Comparison of ENCODE assay signal across 9 mouse cellular contexts in the genomic region with DNA sequence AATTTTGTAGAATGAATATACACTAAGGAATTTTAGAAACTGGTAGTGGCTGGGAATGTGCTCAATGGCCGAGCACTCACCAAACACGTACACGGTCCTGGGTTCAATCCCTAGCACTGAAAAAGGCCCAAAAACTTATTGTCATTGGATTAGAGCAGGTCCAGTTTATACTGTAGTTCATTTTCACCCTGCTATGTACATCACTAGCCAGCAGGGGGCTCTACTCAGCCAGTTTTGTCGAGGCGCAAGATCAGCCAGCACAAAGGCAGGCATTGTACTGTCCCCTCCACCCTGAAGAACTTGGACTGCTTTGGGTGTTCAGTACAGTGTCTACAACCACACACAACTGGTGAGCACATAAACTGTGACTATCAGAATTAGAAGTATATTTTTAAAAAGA. TPM values are rescaled to one million over a fixed set of nuclear protein-coding genes. Genes with fewer than 3 reads are reported as not detected.
DNase-seq lines count a peak whose midpoint lies in the region; TF ChIP-seq lines count a peak whose summit lies in the region.
"Had no signal": no experiment of that assay in that cellular context is flagged by ENCODE, and none has a peak within 500 bp of the region (broad histone marks: within the 10 kb centered on the region; RNA-seq: fewer than 3 reads in every experiment).

No protein-coding gene starts in this region.

- peak; percentile 90 for TF ChIP-seq CTCF in heart, adult 2 months (IDR thresholded peaks at IDR 0.05)

- no peak overlapping the region for H3K4me3 ChIP-seq in heart, adult 2 months
- H3K4me3 ChIP-seq: megakaryocyte, embryonic 14.5 days had no signal

- TF ChIP-seq EP300 in heart, adult 2 months (IDR thresholded peaks at IDR 0.05; ENCODE audit: insufficient read depth, low read depth, low read length) = peak; percentile 69; the same call in 1 of the 2 replicates

- no peaks in the 10 kb centered on the region for H3K79me2 ChIP-seq in heart, adult 2 months (replicated peaks; ENCODE audit: control insufficient read depth, insufficient read depth, low read length)

- H3K4me1 ChIP-seq in heart, adult 2 months (ENCODE audit: control insufficient read depth, insufficient read depth, low read length) = no peaks in the 10 kb centered on the region
- H3K4me1 ChIP-seq: megakaryocyte, embryonic 14.5 days had no signal

- H3K27me3 ChIP-seq in heart, adult 2 months (ENCODE audit: control insufficient read depth, insufficient read depth, low read length) = no peaks in the 10 kb centered on the region; the same call in 1 of the 2 replicates

- intact Hi-C loops in heart, adult 2 months (cut with DNase I) = loop anchor here (1.0 to 2.0 kb wide), 3 partner anchors 41 to 337 kb away; no protein-coding TSS in a partner anchor
- intact Hi-C loops in heart, postnatal 25 days (cut with DNase I) = loop anchor here (1.0 to 5.0 kb wide), 2 partner anchors 102 to 338 kb away; no protein-coding TSS in a partner anchor
- intact Hi-C loops in heart, postnatal 36 days (cut with DNase I) = loop anchor here (1.0 to 2.0 kb wide), 2 partner anchors 102 to 337 kb away; no protein-coding TSS in a partner anchor

- 3% methylated on average over 5 of the region's 5 CpGs for WGBS in heart, adult 2 months

- H3K36me3 ChIP-seq in heart, adult 2 months (ENCODE audit: control insufficient read depth, insufficient read depth, low read length) = no peaks in the 10 kb centered on the region

- no peak for TF ChIP-seq POLR2A in heart, adult 2 months (IDR thresholded peaks at IDR 0.05; ENCODE audit: insufficient read depth, low read depth, low read length)

- H3K27ac ChIP-seq in heart, adult 2 months = no peak overlapping the region

- DNase-seq in heart, adult 2 months = peak; percentile 39 to 58
- no peak for DNase-seq in heart, postnatal 25 days (ENCODE audit: low spot score)
- DNase-seq in adrenal gland, postnatal 14 days = peak; percentile 77
- peak; percentile 63 for DNase-seq in embryo, embryonic 11.5 days (ENCODE audit: low read depth, low spot score)
- DNase-seq in heart, postnatal 36 days = peak; percentile 57 to 68
- peak; percentile 62 to 87 for DNase-seq in layer of hippocampus, adult 18-20 months (ENCODE audit: low spot score in 2 of 2)
- peak; percentile 72 for DNase-seq in lung, postnatal 14 days
- peak; percentile 76 for DNase-seq in right cerebral cortex, adult 18-20 months

- H3K9ac ChIP-seq in heart, adult 2 months (ENCODE audit: low read depth, low read length) = no peak overlapping the region

RNA-seq across cellular contexts. Expression of a gene that starts 6.8 kb away (rescaled TPM):
- total RNA-seq in heart, adult 2 months (2021) = under 1 TPM; 0.11 to 0.26 TPM
- polyA plus RNA-seq in heart, adult 2 months (2012; rRNA removed) = 0.20 and 0.66 TPM in 2 replicates
- total RNA-seq in heart, postnatal 25 days (2021) = under 1 TPM; 0.06 to 0.29 TPM
- 3.3 and 3.8 TPM in 2 replicates for total RNA-seq in adrenal gland, postnatal 14 days (2021)
- under 1 TPM in 1 of 2 experiments, not detected in 1; 0.03 TPM for total RNA-seq in heart, postnatal 36 days (2021)
- 100 to 1,000 TPM; 171 to 175 TPM for total RNA-seq in layer of hippocampus, adult 18-20 months (2021)

RNA-seq across cellular contexts. Expression of a gene that starts 53.8 kb away (rescaled TPM):
- total RNA-seq in heart, adult 2 months (2021) = 1 to 10 TPM; 1.9 to 2.0 TPM
- 3.8 and 4.2 TPM in 2 replicates for polyA plus RNA-seq in heart, adult 2 months (2012; rRNA removed)
- total RNA-seq in heart, postnatal 25 days (2021) = 1 to 10 TPM; 1.9 to 2.8 TPM
- total RNA-seq in adrenal gland, postnatal 14 days (2021) = 2.1 and 2.5 TPM in 2 replicates
- 1 to 10 TPM; 3.1 to 3.7 TPM for total RNA-seq in heart, postnatal 36 days (2021)
- total RNA-seq in layer of hippocampus, adult 18-20 months (2021) = 10 to 100 TPM; 28.7 to 29.7 TPM

RNA-seq across cellular contexts. Expression of a gene that starts 53.8 kb away (rescaled TPM):
- total RNA-seq in heart, adult 2 months (2021) = under 1 TPM; 0.14 to 0.16 TPM
- polyA plus RNA-seq in heart, adult 2 months (2012; rRNA removed) = 0.29 and 0.35 TPM in 2 replicates
- total RNA-seq in heart, postnatal 25 days (2021) = under 1 TPM in 1 of 2 experiments, not detected in 1; 0.08 TPM
- total RNA-seq in adrenal gland, postnatal 14 days (2021) = 0.90 TPM in 1 of 2 replicates, not detected in the other
- total RNA-seq in heart, postnatal 36 days (2021) = under 1 TPM; 0.11 TPM
- total RNA-seq in layer of hippocampus, adult 18-20 months (2021) = not detected

Comparison
In these comparisons a context has a peak if more than half of its experiments do, and no peak if none do; other contexts are left out.
1. RNA of a gene that starts 6.8 kb away (total RNA-seq): 171 to 175 TPM in layer of hippocampus, adult 18-20 months; 3.3 to 3.8 TPM in adrenal gland, postnatal 14 days, 0.06 to 0.29 TPM in heart, postnatal 25 days, 0.11 to 0.26 TPM in heart, adult 2 months and 0.03 TPM in heart, postnatal 36 days; every median in the first group is over 10 times any median in the second.